Mouse (Mus musculus) MEL (cell line): ENCODE measurements around the gene Stk40.

Experiments used
- CTCF ChIP-seq, 3 experiments: IDR thresholded peaks in 2 of 3; conservative IDR thresholded peaks in 1 of 3; 2 replicates each; pipeline ENCODE4 v1.5.1; 2011 to 2012; ENCODE audit warnings: low read length in 3 of 3, low read depth in 2 of 3, mild to moderate bottlenecking in 2 of 3, improper control_type of control experiment in 1 of 3, inconsistent platforms in 1 of 3, mixed read lengths in 1 of 3, moderate library complexity in 1 of 3; ENCODE audit not compliant: control insufficient read depth in 1 of 3, insufficient read depth in 1 of 3, poor library complexity in 1 of 3, severe bottlenecking in 1 of 3
- MAFK ChIP-seq: IDR thresholded peaks from 2 replicates; pipeline ENCODE4 v1.6.1; 2011; ENCODE audit warnings: low read depth, mild to moderate bottlenecking, low read length, improper control_type of control experiment, borderline replicate concordance
- POLR2A ChIP-seq, 2 experiments: IDR thresholded peaks; 2 replicates each; pipeline ENCODE4 v1.6.1; 2011 to 2012; ENCODE audit warnings: low read length in 2 of 2, mild to moderate bottlenecking in 2 of 2, control low read depth in 1 of 2, improper control_type of control experiment in 1 of 2, low read depth in 1 of 2, moderate library complexity in 1 of 2; ENCODE audit not compliant: control insufficient read depth in 1 of 2, insufficient read depth in 1 of 2, poor library complexity in 1 of 2
- SIN3A ChIP-seq: IDR thresholded peaks from 2 replicates; pipeline ENCODE4 v1.6.1; 2012; ENCODE audit warnings: low read length, improper control_type of control experiment, inconsistent platforms
- TBP ChIP-seq: IDR thresholded peaks from 2 replicates; pipeline ENCODE4 v1.8.0; 2011; ENCODE audit warnings: low read depth, low read length, improper control_type of control experiment
- USF1 ChIP-seq: IDR thresholded peaks from 2 replicates; pipeline ENCODE4 v1.6.1; 2014; ENCODE audit warnings: low read depth, mild to moderate bottlenecking, inconsistent platforms, low read length, improper control_type of control experiment, moderate library complexity

GRCm38 (mm10) chr4:126149798-126150197 is 46.0 kb downstream of the Stk40 start:
- TF ChIP-seq USF1 (no peak), CTCF (IDR thresholded peaks at IDR 0.05 in 2 of 3, conservative IDR thresholded peaks at IDR 0.05 in 1 of 3; ENCODE audit: control insufficient read depth in 1 of 3, insufficient read depth in 1 of 3, low read depth in 2 of 3, low read length in 3 of 3, poor library complexity in 1 of 3, severe bottlenecking in 1 of 3) (no peak), MAFK (no peak), POLR2A (IDR thresholded peaks at IDR 0.05; ENCODE audit: control insufficient read depth in 1 of 2, insufficient read depth in 1 of 2, low read depth in 1 of 2, low read length in 2 of 2, poor library complexity in 1 of 2) (no peak), TBP (no peak), SIN3A (no peak)
